Mouse (Mus musculus): ENCODE measurements at regions not wholly inside any gene's neighbourhood (a gene's known extent, or its start where the extent isn't known, plus 50 kb on each side); places are given as distances from the start of the nearest gene placed in this dataset.

- in situ Hi-C loops (cut with MboI, MseI): no loop called here
Measured at GRCm38 (mm10) chr5:116900846-116901245, 215.1 kb downstream of the Suds3 start.

- in situ Hi-C loops (cut with MboI, MseI): no loop called here
Measured at GRCm38 (mm10) chr5:116897391-116897790, 218.5 kb downstream of the Suds3 start.

GRCm38 (mm10) chr5:116895036-116895783 is 220.7 kb downstream of the Suds3 start:
- in situ Hi-C loops (cut with MboI, MseI): no loop called here

- in situ Hi-C loops (cut with MboI, MseI): no loop called here
Measured at GRCm38 (mm10) chr5:116894575-116894974, 221.3 kb downstream of the Suds3 start.

GRCm38 (mm10) chr5:116892877-116893276 is 223.0 kb downstream of the Suds3 start:
- in situ Hi-C loops (cut with MboI, MseI): no loop called here

- in situ Hi-C loops (cut with MboI, MseI): no loop called here
Measured at GRCm38 (mm10) chr5:116889224-116889623, 226.7 kb downstream of the Suds3 start.

GRCm38 (mm10) chr5:116886181-116887136 is 229.5 kb downstream of the Suds3 start:
- in situ Hi-C loops (cut with MboI, MseI): no loop called here

- in situ Hi-C loops (cut with MboI, MseI): no loop called here
Measured at GRCm38 (mm10) chr5:116879761-116880160, 236.2 kb downstream of the Suds3 start.

GRCm38 (mm10) chr5:116874941-116875340 is 241.0 kb downstream of the Suds3 start:
- in situ Hi-C loops (cut with MboI, MseI): no loop called here

- in situ Hi-C loops (cut with MboI, MseI): loop anchor here in 1 of 2 experiments (10.0 kb wide), 1 partner anchor 303 kb away; no protein-coding TSS in a partner anchor
Measured at GRCm38 (mm10) chr5:116868115-116868514, 247.8 kb downstream of the Suds3 start.

- in situ Hi-C loops (cut with MboI, MseI): loop anchor here in 1 of 2 experiments (10.0 kb wide), 1 partner anchor 299 kb away; no protein-coding TSS in a partner anchor
Measured at GRCm38 (mm10) chr5:116864275-116864674, 251.6 kb downstream of the Suds3 start.

- in situ Hi-C loops (cut with MboI, MseI): no loop called here
Measured at GRCm38 (mm10) chr5:116852691-116853090, 261.1 kb upstream of the Srrm4 start.

- in situ Hi-C loops (cut with MboI, MseI): no loop called here
Measured at GRCm38 (mm10) chr5:116831874-116832273, 240.3 kb upstream of the Srrm4 start.

GRCm38 (mm10) chr5:116829771-116830170 is 238.2 kb upstream of the Srrm4 start:
- in situ Hi-C loops (cut with MboI, MseI): no loop called here

- in situ Hi-C loops (cut with MboI, MseI): no loop called here
Measured at GRCm38 (mm10) chr5:116823260-116823659, 231.6 kb upstream of the Srrm4 start.

GRCm38 (mm10) chr5:116822141-116822540 is 230.5 kb upstream of the Srrm4 start:
- in situ Hi-C loops (cut with MboI, MseI): no loop called here

GRCm38 (mm10) chr5:116809799-116810198 is 218.2 kb upstream of the Srrm4 start:
- in situ Hi-C loops (cut with MboI, MseI): no loop called here

- in situ Hi-C loops (cut with MboI, MseI): no loop called here
Measured at GRCm38 (mm10) chr5:116809001-116809759, 217.6 kb upstream of the Srrm4 start.

GRCm38 (mm10) chr5:116797460-116797859 is 205.8 kb upstream of the Srrm4 start:
- in situ Hi-C loops (cut with MboI, MseI): loop anchor here in 1 of 2 experiments (10.0 to 25.0 kb wide), 2 partner anchors 665 to 983 kb away; no protein-coding TSS in a partner anchor

- in situ Hi-C loops (cut with MboI, MseI): loop anchor here in 1 of 2 experiments (10.0 to 25.0 kb wide), 2 partner anchors 667 to 980 kb away; no protein-coding TSS in a partner anchor
Measured at GRCm38 (mm10) chr5:116795169-116795568, 203.6 kb upstream of the Srrm4 start.

GRCm38 (mm10) chr5:116790419-116790818 is 198.8 kb upstream of the Srrm4 start:
- in situ Hi-C loops (cut with MboI, MseI): loop anchor here in 1 of 2 experiments (10.0 to 25.0 kb wide), 2 partner anchors 672 to 976 kb away; no protein-coding TSS in a partner anchor
